Mouse (Mus musculus) CH12.LX (cell line): ENCODE results near the gene Sys1.
A peak's percentile ranks its signal among the peaks of the same experiment; 100 is the strongest.

Experiments
- TCF12 ChIP-seq: IDR thresholded peaks from 2 replicates; pipeline ENCODE4 v1.6.1; 2014; ENCODE audit warnings: low read depth, mild to moderate bottlenecking, inconsistent platforms, low read length, improper control_type of control experiment
- UBTF ChIP-seq: IDR thresholded peaks from 2 replicates; pipeline ENCODE4 v1.6.1; 2012; ENCODE audit warnings: low read depth, mild to moderate bottlenecking, inconsistent platforms, low read length, improper control_type of control experiment, moderate library complexity

DNA sequence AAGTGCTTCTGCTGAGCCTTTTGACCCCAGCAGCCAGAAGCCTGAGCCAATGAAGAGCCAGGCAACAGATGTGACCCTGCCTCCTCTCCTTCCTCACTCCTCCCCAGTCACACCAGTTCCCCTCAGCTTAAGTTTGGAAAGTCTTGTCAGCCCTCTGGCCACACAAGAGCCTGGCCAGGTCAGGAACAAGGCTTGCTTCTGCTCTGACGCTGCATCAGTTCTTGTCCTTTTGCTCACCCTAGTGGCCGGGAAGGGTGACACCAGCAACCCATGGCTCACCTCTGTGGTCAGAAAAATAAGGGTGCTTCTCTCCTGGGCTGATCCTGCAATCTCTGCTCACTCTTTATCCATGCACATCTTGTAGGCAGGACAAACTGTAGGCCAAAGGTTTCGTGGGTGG is 64.0 kb downstream of the Sys1 start:
- no peak for TF ChIP-seq UBTF
- TF ChIP-seq TCF12, result peak; percentile 37; the same call in 1 of the 2 replicates
